Mouse (Mus musculus) right cerebral cortex, adult 2 months (tissue): ENCODE data around the gene Olfr55.
A peak's percentile ranks its signal among the peaks of the same experiment; 100 is the strongest.
"Not testable (repeated sequence)": the region's sequence is repeated elsewhere in the genome, so short reads cannot be mapped to it uniquely, and the experiment has no call there.

ENCODE experiments used
- DNase-seq, 2 experiments: peaks; one replicate each; pipeline ENCODE4 v3.0.0; 2021 to 2022; ENCODE audit warnings: low spot score in 2 of 2

Gene Olfr55

DNA sequence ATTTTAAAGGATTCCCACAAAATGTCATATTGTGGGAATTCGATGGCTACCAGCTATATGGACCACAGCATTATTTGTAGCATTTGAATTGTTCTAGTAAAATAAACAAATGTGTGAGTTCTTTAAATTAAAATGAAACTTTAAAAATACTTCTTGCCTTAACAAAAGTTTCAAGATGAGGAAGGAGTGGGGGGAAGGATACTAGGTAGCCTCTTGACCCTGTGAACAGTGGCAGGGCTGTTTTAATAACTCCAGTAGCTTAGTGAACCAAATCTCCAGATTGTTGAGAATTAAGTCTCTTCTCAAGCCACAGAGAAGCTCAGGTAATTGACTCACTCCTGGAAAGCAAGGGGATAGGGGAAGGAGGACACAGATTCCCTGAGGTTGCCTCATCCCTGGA is at the start of gene Olfr55:
Olfr55 (plus strand) TSS at position 301 of the 400 bp plus-strand sequence.
- not testable (repeated sequence) for DNase-seq

GRCm38 (mm10) chr17:33124546-33124945 is 43.7 kb upstream of the Olfr55 start:
- no peak for DNase-seq

- DNase-seq = peak; percentile 10
These were observed 42.0 kb upstream of the Olfr55 start for GRCm38 (mm10) chr17:33126257-33126656.

DNA sequence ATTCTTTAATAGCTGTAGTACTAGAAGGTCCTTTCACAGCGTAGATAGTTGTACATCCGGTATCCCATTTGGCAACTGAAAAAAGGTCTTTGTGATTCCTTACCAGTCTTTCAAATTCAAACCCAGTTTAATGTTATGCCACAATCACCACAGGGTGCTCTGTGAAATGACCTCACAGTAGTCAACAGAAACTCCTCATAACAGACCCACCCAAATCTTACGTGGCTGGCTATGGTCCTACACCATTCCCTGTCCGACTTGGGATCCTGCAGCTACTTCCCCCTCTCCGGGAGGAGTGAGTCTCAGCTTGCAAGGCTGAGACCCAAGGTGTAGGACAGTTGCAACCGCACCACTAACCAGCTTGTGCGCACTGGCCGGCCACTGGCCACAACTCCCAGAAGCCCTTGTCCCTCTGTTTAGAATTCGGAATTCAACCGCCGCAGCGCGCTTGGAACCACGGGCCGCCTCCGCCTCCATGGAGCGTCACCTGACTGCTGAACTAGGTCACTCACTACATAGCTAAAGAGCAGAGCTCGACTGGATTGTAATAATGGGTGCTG is 28.9 kb upstream of the Olfr55 start, which contains the start of gene Morc2b:
Morc2b (minus strand) TSS at position 423 of the 560 bp plus-strand sequence.
- DNase-seq = no peak

GRCm38 (mm10) chr17:33191002-33191401 is 22.8 kb downstream of the Olfr55 start, which contains the start of gene Olfr239:
Gene Olfr239 (plus strand): TSS chr17:33191302.
- not testable (repeated sequence) for DNase-seq

GRCm38 (mm10) chr17:33221590-33221989 is 53.3 kb downstream of the Olfr55 start, which contains the start of gene Olfr1564:
Gene Olfr1564 (minus strand): TSS chr17:33221690.
- no peak for DNase-seq
